Mouse (Mus musculus): Measurements from ENCODE around the gene Smap1.

GRCm38 (mm10) chr1:23935408-23935762 is 13.3 kb upstream of the Smap1 start:
- no peak for TF ChIP-seq EP300 (IDR thresholded peaks at IDR 0.05; ENCODE audit: low read depth)
- no peak for TF ChIP-seq CTCF (IDR thresholded peaks at IDR 0.05; ENCODE audit: low read depth)

Measured in heart, postnatal 0 days (tissue).